Mouse (Mus musculus): Measurements from ENCODE around the gene Heg1. TPM values are rescaled to one million over a fixed set of nuclear protein-coding genes. Genes with fewer than 3 reads are reported as not detected.

Heg1 gene
- polyA plus RNA-seq, 1 experiment from 2014 or later: 15.9 TPM

GRCm38 (mm10) chr16:33772809-33773208 is 88.6 kb downstream of the Heg1 start:
- DNase-seq: no peak
- H3K9ac ChIP-seq (replicated peaks; ENCODE audit: low read length): no peak overlapping the region
- 90% methylated on average over 5 of the region's 5 CpGs for WGBS
- H3K36me3 ChIP-seq (ENCODE audit: control insufficient read depth, insufficient read depth, low read length): no peaks in the 10 kb centered on the region
- H3K27me3 ChIP-seq (ENCODE audit: control insufficient read depth, insufficient read depth, low read length): no peaks in the 10 kb centered on the region
- no peaks in the 10 kb centered on the region for H3K4me1 ChIP-seq (ENCODE audit: control insufficient read depth, insufficient read depth, low read length)
- no peak overlapping the region for H3K27ac ChIP-seq (replicated peaks; ENCODE audit: low read depth, low read length)
- no peak overlapping the region for H3K4me2 ChIP-seq (ENCODE audit: low read length)
- ATAC-seq (ENCODE audit: low FRiP score, low TSS enrichment): no peak
- no peak overlapping the region for H3K4me3 ChIP-seq (replicated peaks; ENCODE audit: low read depth, low read length)
- H3K9me3 ChIP-seq (ENCODE audit: control insufficient read depth, low read length): no peaks in the 10 kb centered on the region

- 64% methylated on average over 3 of the region's 3 CpGs for WGBS
Measured at GRCm38 (mm10) chr16:33774972-33775371, 90.8 kb downstream of the Heg1 start.

DNA sequence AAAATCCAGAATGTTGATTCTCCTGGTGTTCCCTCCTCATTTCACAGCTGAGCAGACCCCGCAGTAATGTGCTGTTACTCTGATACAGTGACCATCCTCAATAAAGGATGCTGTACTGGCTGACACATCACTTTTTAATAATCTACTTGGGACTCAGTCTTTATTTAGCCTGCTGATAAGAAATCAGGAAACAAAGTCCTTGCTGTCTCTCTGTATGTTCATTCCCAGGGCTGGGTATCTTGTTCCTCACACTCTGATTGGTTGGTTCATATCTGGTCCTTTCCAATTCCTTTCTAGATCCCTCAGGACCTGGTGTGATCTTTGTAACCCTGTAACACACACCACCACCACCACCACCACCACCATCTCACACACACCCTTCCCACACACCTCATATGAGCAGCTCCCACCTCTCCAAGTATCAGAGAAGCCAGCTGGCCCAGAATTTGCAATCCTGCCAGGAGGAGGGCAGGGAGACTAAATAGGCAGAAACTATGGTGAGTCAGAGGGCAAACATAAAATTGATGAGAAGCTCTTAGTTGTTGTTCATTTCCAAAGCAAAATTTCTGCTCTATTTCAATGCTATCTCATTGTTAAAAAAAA is 91.7 kb downstream of the Heg1 start:
- 97% methylated on average over 1 of the region's 1 CpGs for WGBS
- no peak overlapping the region for H3K4me2 ChIP-seq (ENCODE audit: low read length)
- no peak for DNase-seq
- no peaks in the 10 kb centered on the region for H3K27me3 ChIP-seq (ENCODE audit: control insufficient read depth, insufficient read depth, low read length)
- no peak overlapping the region for H3K4me3 ChIP-seq (replicated peaks; ENCODE audit: low read depth, low read length)
- H3K9me3 ChIP-seq (ENCODE audit: control insufficient read depth, low read length): no peaks in the 10 kb centered on the region
- H3K9ac ChIP-seq (replicated peaks; ENCODE audit: low read length): no peak overlapping the region
- no peaks in the 10 kb centered on the region for H3K36me3 ChIP-seq (ENCODE audit: control insufficient read depth, insufficient read depth, low read length)
- H3K27ac ChIP-seq (replicated peaks; ENCODE audit: low read depth, low read length): no peak overlapping the region
- no peak for ATAC-seq (ENCODE audit: low FRiP score, low TSS enrichment)
- no peaks in the 10 kb centered on the region for H3K4me1 ChIP-seq (ENCODE audit: control insufficient read depth, insufficient read depth, low read length)

More at GRCm38 (mm10) chr16:33774972-33775371, 90.8 kb downstream of the Heg1 start:
- no peaks in the 10 kb centered on the region for H3K4me1 ChIP-seq (ENCODE audit: control insufficient read depth, insufficient read depth, low read length)
- H3K27ac ChIP-seq (replicated peaks; ENCODE audit: low read depth, low read length): no peak overlapping the region
- DNase-seq: no peak
- H3K36me3 ChIP-seq (ENCODE audit: control insufficient read depth, insufficient read depth, low read length): no peaks in the 10 kb centered on the region
- no peak overlapping the region for H3K4me3 ChIP-seq (replicated peaks; ENCODE audit: low read depth, low read length)
- ATAC-seq (ENCODE audit: low FRiP score, low TSS enrichment): no peak
- no peaks in the 10 kb centered on the region for H3K9me3 ChIP-seq (ENCODE audit: control insufficient read depth, low read length)
- no peak overlapping the region for H3K4me2 ChIP-seq (ENCODE audit: low read length)
- H3K9ac ChIP-seq (replicated peaks; ENCODE audit: low read length): no peak overlapping the region
- H3K27me3 ChIP-seq (ENCODE audit: control insufficient read depth, insufficient read depth, low read length): no peaks in the 10 kb centered on the region

- Histone ChIP-seq H3K9ac (replicated peaks; ENCODE audit: low read length) (no peak overlapping the region), H3K4me2 (ENCODE audit: low read length) (no peak overlapping the region), H3K27me3 (ENCODE audit: control insufficient read depth, insufficient read depth, low read length) (no peaks in the 10 kb centered on the region), H3K4me3 (replicated peaks; ENCODE audit: low read depth, low read length) (no peak overlapping the region), H3K36me3 (ENCODE audit: control insufficient read depth, insufficient read depth, low read length) (no peaks in the 10 kb centered on the region), H3K9me3 (ENCODE audit: control insufficient read depth, low read length) (no peaks in the 10 kb centered on the region), H3K4me1 (ENCODE audit: control insufficient read depth, insufficient read depth, low read length) (no peaks in the 10 kb centered on the region), H3K27ac (replicated peaks; ENCODE audit: low read depth, low read length) (no peak overlapping the region)
- DNase-seq (no peak), ATAC-seq (ENCODE audit: low FRiP score, low TSS enrichment) (no peak)
- WGBS: 87% methylated on average over 7 of the region's 7 CpGs
Measured at GRCm38 (mm10) chr16:33776766-33777529, 92.8 kb downstream of the Heg1 start.

DNA sequence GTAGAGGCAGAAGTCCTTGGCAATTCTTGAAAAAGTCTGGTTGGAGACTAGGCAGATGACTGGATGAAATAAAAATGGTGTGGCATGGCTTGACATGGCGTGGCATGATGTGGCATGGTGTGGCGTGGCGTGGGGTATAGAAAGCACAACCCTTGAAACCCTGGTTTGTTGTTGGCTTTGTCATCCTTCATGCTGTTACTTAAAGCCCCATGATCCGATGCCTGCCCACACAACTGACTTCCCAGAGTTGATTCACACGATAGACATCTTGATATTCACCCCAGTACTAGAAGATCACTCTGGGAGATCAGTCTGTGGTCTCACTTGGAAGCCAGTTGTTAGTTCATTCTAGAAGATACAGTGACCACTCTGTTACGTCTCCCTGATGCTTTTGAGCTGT is 93.4 kb downstream of the Heg1 start:
- H3K4me3 ChIP-seq (replicated peaks; ENCODE audit: low read depth, low read length): no peak overlapping the region
- H3K27ac ChIP-seq (replicated peaks; ENCODE audit: low read depth, low read length): no peak overlapping the region
- ATAC-seq (ENCODE audit: low FRiP score, low TSS enrichment) (no peak), DNase-seq (no peak)
- H3K4me2 ChIP-seq (ENCODE audit: low read length): no peak overlapping the region
- no peak overlapping the region for H3K9ac ChIP-seq (replicated peaks; ENCODE audit: low read length)
- 91% methylated on average over 6 of the region's 6 CpGs for WGBS
- no peaks in the 10 kb centered on the region for H3K4me1 ChIP-seq (ENCODE audit: control insufficient read depth, insufficient read depth, low read length)
- no peaks in the 10 kb centered on the region for H3K36me3 ChIP-seq (ENCODE audit: control insufficient read depth, insufficient read depth, low read length)
- no peaks in the 10 kb centered on the region for H3K27me3 ChIP-seq (ENCODE audit: control insufficient read depth, insufficient read depth, low read length)
- H3K9me3 ChIP-seq (ENCODE audit: control insufficient read depth, low read length): no peaks in the 10 kb centered on the region

GRCm38 (mm10) chr16:33781789-33782728 is 97.9 kb downstream of the Heg1 start:
- Histone ChIP-seq H3K36me3 (ENCODE audit: control insufficient read depth, insufficient read depth, low read length) (no peaks in the 10 kb centered on the region), H3K9me3 (ENCODE audit: control insufficient read depth, low read length) (no peaks in the 10 kb centered on the region), H3K27ac (replicated peaks; ENCODE audit: low read depth, low read length) (no peak overlapping the region), H3K4me1 (ENCODE audit: control insufficient read depth, insufficient read depth, low read length) (no peaks in the 10 kb centered on the region), H3K9ac (replicated peaks; ENCODE audit: low read length) (no peak overlapping the region), H3K27me3 (ENCODE audit: control insufficient read depth, insufficient read depth, low read length) (no peaks in the 10 kb centered on the region), H3K4me2 (ENCODE audit: low read length) (no peak overlapping the region), H3K4me3 (replicated peaks; ENCODE audit: low read depth, low read length) (no peak overlapping the region)
- 84% methylated on average over 5 of the region's 5 CpGs for WGBS
- no peak for DNase-seq
- no peak for ATAC-seq (ENCODE audit: low FRiP score, low TSS enrichment)

DNA sequence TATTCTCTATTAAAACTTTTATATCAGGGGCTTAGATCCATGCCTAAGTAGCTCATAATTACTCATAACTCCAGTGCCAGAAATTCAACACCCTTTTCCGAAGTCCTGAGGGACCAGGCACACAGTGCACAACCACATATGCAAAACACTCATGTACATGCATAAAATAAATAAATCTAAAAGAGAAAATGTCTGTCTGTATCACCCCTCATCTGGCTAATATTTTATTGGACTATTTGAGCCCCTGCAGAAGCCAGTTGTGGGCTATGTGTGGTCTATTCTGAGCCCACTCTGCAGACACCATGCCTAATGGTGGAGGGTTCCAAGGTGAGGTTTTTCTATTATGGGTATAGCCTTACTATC is 98.5 kb downstream of the Heg1 start:
- H3K36me3 ChIP-seq (ENCODE audit: control insufficient read depth, insufficient read depth, low read length): no peaks in the 10 kb centered on the region
- 90% methylated on average over 1 of the region's 1 CpGs for WGBS

GRCm38 (mm10) chr16:33784547-33784946 is 100.4 kb downstream of the Heg1 start:
- Histone ChIP-seq H3K4me1 (ENCODE audit: control insufficient read depth, insufficient read depth, low read length) (no peaks in the 10 kb centered on the region), H3K9ac (replicated peaks; ENCODE audit: low read length) (no peak overlapping the region), H3K36me3 (ENCODE audit: control insufficient read depth, insufficient read depth, low read length) (no peaks in the 10 kb centered on the region), H3K4me3 (replicated peaks; ENCODE audit: low read depth, low read length) (no peak overlapping the region), H3K27me3 (ENCODE audit: control insufficient read depth, insufficient read depth, low read length) (no peaks in the 10 kb centered on the region), H3K27ac (replicated peaks; ENCODE audit: low read depth, low read length) (no peak overlapping the region), H3K9me3 (ENCODE audit: control insufficient read depth, low read length) (no peaks in the 10 kb centered on the region), H3K4me2 (ENCODE audit: low read length) (no peak overlapping the region)
- ATAC-seq (ENCODE audit: low FRiP score, low TSS enrichment) (no peak), DNase-seq (no peak)
- 90% methylated on average over 1 of the region's 1 CpGs for WGBS

More for the DNA sequence above, 98.5 kb downstream of the Heg1 start:
- Histone ChIP-seq H3K4me2 (ENCODE audit: low read length) (no peak overlapping the region), H3K9me3 (ENCODE audit: control insufficient read depth, low read length) (no peaks in the 10 kb centered on the region), H3K4me3 (replicated peaks; ENCODE audit: low read depth, low read length) (no peak overlapping the region), H3K27ac (replicated peaks; ENCODE audit: low read depth, low read length) (no peak overlapping the region), H3K27me3 (ENCODE audit: control insufficient read depth, insufficient read depth, low read length) (no peaks in the 10 kb centered on the region), H3K4me1 (ENCODE audit: control insufficient read depth, insufficient read depth, low read length) (no peaks in the 10 kb centered on the region), H3K9ac (replicated peaks; ENCODE audit: low read length) (no peak overlapping the region)
- ATAC-seq (ENCODE audit: low FRiP score, low TSS enrichment) (no peak), DNase-seq (no peak)
